Mouse (Mus musculus) liver, adult 2 months (tissue): ENCODE data around the gene Luzp2. TPM values are rescaled to one million over a fixed set of nuclear protein-coding genes. Genes with fewer than 3 reads are reported as not detected.
"Not testable (repeated sequence)": the region's sequence is repeated elsewhere in the genome, so short reads cannot be mapped to it uniquely, and the experiment has no call there.

Source experiments
- DNase-seq: peaks from one replicate; pipeline ENCODE4 v3.0.0-alpha.2; 2011; ENCODE audit warnings: low read depth, low spot score; ENCODE audit errors: extremely low read depth
- H3K27ac ChIP-seq: fragments of 200-500 bp; replicated peaks from 2 replicates; pipeline ENCODE4 v1.5.1; 2012; ENCODE audit warnings: low read depth, mild to moderate bottlenecking, control low read depth, inconsistent platforms, low read length; ENCODE audit not compliant: insufficient read depth
- H3K27me3 ChIP-seq: fragments of 200-500 bp; 2 replicates; pipeline ENCODE4 v1.6.1; 2012; ENCODE audit warnings: mild to moderate bottlenecking, moderate library complexity, low read length, inconsistent platforms; ENCODE audit not compliant: control insufficient read depth, insufficient read depth
- H3K36me3 ChIP-seq: fragments of 200-500 bp; 2 replicates; pipeline ENCODE4 v1.6.1; 2012; ENCODE audit warnings: low read length, inconsistent platforms; ENCODE audit not compliant: control insufficient read depth, insufficient read depth
- H3K4me1 ChIP-seq: fragments of 200-500 bp; 2 replicates; pipeline ENCODE4 v1.6.1; 2011; ENCODE audit warnings: low read length; ENCODE audit not compliant: control insufficient read depth, insufficient read depth
- H3K4me3 ChIP-seq: fragments of 200-500 bp; 2 replicates; pipeline ENCODE4 v1.5.1; 2011; ENCODE audit warnings: low read depth, mild to moderate bottlenecking, control low read depth, low read length, moderate library complexity; ENCODE audit not compliant: insufficient read depth
- H3K79me2 ChIP-seq: fragments of 200-500 bp; 2 replicates; pipeline ENCODE4 v1.6.1; 2012; ENCODE audit warnings: inconsistent platforms, mild to moderate bottlenecking, low read length, moderate library complexity; ENCODE audit not compliant: control insufficient read depth, insufficient read depth
- H3K9ac ChIP-seq: fragments of 200-500 bp; 2 replicates; pipeline ENCODE4 v1.6.1; 2012; ENCODE audit warnings: low read depth, mild to moderate bottlenecking, control low read depth, inconsistent platforms, low read length
- CTCF ChIP-seq: fragments of 200-500 bp; IDR thresholded peaks from 2 replicates; pipeline ENCODE4 v1.5.1; 2011; ENCODE audit warnings: low read depth, low read length, control low read depth
- POLR2A ChIP-seq: fragments of 200-500 bp; IDR thresholded peaks from 2 replicates; pipeline ENCODE4 v1.6.1; 2011; ENCODE audit warnings: low read length, control low read depth; ENCODE audit not compliant: insufficient read depth; ENCODE audit errors: extremely low read depth
- WGBS: fragments of 180-500 bp; shearing (Covaris S2); methylation state at CpG from one replicate; pipeline ENCODE4 v1.1.7; 2018; 5-methylcytosine and 5-hydroxymethylcytosine counted together
- polyA plus RNA-seq: library from polyadenylated mRNA; depleted of rRNA; stranded (reverse); fragments of >200 nt; gene quantifications from 2 replicates; pipeline ENCODE4 v1.2.3, GENCODE M21; 2012
- total RNA-seq: library from RNA; depleted of rRNA; stranded (reverse); fragments of >200 nt; gene quantifications from 2 replicates; pipeline ENCODE4 v1.2.3, GENCODE M21; 2014

Gene Luzp2
- total and polyA plus RNA-seq, 2 experiments = not detected

DNA sequence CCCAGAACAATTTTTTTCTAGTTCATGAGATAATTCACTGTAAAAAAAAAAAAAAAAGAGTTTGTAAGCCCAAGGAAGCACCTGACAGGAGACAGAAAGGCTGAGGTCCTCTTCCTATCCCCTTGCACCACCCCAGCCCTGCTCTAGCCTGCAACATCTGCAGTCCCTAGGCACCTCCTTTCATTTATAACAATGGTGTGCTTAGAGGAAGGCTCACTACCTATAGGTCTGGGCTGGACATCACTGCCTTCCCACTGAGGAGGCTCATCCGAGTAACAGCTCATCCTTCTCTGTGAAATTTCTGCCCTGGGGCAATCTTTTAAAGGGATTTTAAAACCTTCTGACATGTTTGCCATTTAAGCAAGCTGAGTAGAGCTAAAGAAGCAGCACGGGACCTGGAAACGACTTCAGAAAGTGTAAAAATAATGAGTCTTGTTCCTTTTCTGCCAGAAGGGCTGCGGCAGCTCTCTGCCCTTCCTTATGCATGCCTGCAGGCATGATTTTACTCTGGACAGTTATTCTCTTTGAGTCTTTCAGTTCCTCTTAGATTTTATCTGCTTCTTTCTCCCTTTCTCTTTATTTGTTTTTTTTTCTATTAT lies 174.0 kb downstream of the Luzp2 start:
- no peak for DNase-seq
- Histone ChIP-seq H3K79me2 (no peaks in the 10 kb centered on the region), H3K27ac (no peak overlapping the region), H3K4me3 (no peak overlapping the region), H3K27me3 (no peaks in the 10 kb centered on the region), H3K9ac (no peak overlapping the region), H3K36me3 (no peaks in the 10 kb centered on the region), H3K4me1 (no peaks in the 10 kb centered on the region)
- TF ChIP-seq POLR2A = no peak
- no peak for TF ChIP-seq CTCF
- WGBS = 67% methylated on average over 4 of the region's 4 CpGs

DNA sequence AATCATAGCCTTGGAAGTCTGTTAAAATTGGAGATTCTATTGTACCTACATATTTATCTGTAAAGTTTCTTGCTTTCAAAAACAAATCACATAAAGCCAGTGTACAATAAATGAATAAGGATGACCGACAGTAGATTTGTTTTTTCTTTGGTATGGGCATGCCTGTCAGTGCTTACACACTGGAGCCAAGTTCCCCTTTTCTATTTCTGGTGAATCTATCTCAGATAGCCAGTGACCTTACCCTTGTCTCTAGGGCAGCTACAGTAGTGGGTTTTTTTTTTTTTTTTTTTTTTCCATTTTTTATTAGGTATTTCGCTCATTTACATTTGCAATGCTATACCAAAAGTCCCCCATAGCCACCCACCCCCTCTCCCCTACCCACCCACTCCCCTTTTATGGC lies 298.6 kb downstream of the Luzp2 start:
- H3K9ac ChIP-seq, DNase-seq, H3K36me3 ChIP-seq, H3K79me2 ChIP-seq, H3K4me3 ChIP-seq, H3K27ac ChIP-seq, H3K4me1 ChIP-seq, H3K27me3 ChIP-seq: not testable (repeated sequence)
- 89% methylated on average over 1 of the region's 2 CpGs for WGBS

DNA sequence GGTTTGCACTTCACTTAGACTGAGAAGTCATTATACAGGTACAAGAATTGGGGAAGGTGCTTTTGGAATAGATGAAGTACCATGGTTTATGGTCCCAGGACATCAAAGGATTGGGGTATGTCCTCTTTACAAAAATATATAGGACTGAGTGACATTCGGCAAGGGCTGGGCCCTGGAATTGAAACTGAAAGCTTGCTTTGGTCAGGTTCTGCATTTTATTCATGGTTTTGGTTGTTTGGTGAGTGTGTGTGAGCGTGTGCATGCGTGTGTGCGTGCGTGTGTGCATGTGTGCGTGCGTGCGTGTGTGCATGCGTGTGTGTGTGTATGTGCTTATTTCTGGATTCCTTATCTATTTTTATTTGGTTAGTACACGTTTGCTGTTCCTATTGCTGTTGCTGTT lies 353.6 kb downstream of the Luzp2 start:
- no peaks in the 10 kb centered on the region for H3K36me3 ChIP-seq
- 82% methylated on average over 10 of the region's 10 CpGs for WGBS
- H3K27me3 ChIP-seq = no peaks in the 10 kb centered on the region
- H3K79me2 ChIP-seq = no peaks in the 10 kb centered on the region
- no peak overlapping the region for H3K4me3 ChIP-seq
- no peaks in the 10 kb centered on the region for H3K4me1 ChIP-seq
- no peak overlapping the region for H3K9ac ChIP-seq
- H3K27ac ChIP-seq = no peak overlapping the region
- TF ChIP-seq CTCF (no peak), POLR2A (no peak)
- no peak for DNase-seq

DNA sequence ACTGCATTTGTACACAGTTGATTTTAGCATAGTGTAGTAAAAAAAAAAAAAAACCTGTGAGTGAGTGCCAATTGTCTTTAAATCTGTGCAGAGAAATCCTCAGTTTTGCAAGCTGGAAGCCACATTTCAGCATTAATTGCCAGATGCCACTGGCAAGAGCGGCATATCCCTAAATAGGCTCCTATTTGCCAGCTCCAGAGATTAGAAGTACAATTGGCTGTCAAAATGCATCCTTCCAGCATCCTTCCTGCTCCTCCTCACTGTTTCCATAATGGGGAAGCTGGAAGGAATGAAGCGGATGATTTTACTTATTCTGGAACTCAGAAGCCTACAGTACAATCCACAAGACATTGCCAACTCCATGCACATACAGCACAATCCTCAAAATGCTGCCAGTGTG lies 354.2 kb downstream of the Luzp2 start:
- no peak overlapping the region for H3K9ac ChIP-seq
- H3K4me3 ChIP-seq = no peak overlapping the region
- no peak for TF ChIP-seq CTCF
- no peak for TF ChIP-seq POLR2A
- H3K36me3 ChIP-seq = no peaks in the 10 kb centered on the region
- no peaks in the 10 kb centered on the region for H3K27me3 ChIP-seq
- H3K27ac ChIP-seq = no peak overlapping the region
- 75% methylated on average over 2 of the region's 2 CpGs for WGBS
- no peaks in the 10 kb centered on the region for H3K79me2 ChIP-seq
- no peaks in the 10 kb centered on the region for H3K4me1 ChIP-seq
- no peak for DNase-seq

DNA sequence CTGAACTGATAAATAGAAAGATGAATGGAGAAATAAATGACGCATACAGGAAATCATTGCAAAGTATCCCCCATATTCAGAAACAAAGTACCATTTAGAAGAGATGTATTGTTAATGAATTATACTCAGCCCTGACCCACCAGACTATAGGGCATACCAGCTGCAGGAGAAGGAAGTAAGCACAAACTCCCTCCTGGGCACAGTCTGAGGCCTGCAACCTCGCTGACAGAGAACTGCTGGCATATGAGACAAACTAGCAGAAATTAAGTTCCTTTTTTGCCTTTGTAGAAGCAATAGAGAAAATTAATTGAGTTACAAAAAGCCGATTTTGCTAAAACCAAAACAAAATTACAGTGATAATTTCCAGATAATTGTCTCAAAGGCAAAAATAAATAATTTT lies 355.4 kb downstream of the Luzp2 start:
- H3K4me1 ChIP-seq = no peaks in the 10 kb centered on the region
- WGBS = 65% methylated on average over 3 of the region's 3 CpGs
- H3K4me3 ChIP-seq = no peak overlapping the region
- no peak overlapping the region for H3K27ac ChIP-seq
- H3K27me3 ChIP-seq = no peaks in the 10 kb centered on the region
- H3K9ac ChIP-seq = no peak overlapping the region
- DNase-seq = no peak
- TF ChIP-seq POLR2A = no peak
- no peak for TF ChIP-seq CTCF
- no peaks in the 10 kb centered on the region for H3K79me2 ChIP-seq
- no peaks in the 10 kb centered on the region for H3K36me3 ChIP-seq

DNA sequence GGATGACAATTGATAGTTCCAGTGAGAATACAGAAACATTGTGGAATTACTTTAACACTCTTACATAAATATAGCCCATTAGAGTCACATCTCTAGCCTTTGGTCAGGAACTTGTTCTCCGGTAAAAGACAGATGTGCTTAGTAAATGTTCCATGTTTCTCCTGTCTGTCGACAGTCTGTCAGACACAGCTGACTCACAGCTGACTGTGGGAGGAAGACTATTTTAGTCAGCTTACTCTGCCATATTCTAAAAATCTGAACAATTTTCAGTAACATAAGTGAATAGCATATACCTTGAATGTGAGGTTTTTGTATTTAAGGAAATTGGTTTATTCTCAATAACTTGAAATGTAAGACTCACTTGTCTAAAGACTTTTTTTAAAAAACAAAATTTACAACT lies 363.5 kb downstream of the Luzp2 start:
- H3K27ac ChIP-seq = no peak overlapping the region
- H3K9ac ChIP-seq = no peak overlapping the region
- H3K79me2 ChIP-seq = no peaks in the 10 kb centered on the region
- no peak overlapping the region for H3K4me3 ChIP-seq
- 95% methylated on average over 2 of the region's 2 CpGs for WGBS
- H3K27me3 ChIP-seq = no peaks in the 10 kb centered on the region
- H3K36me3 ChIP-seq = no peaks in the 10 kb centered on the region
- TF ChIP-seq POLR2A = no peak
- TF ChIP-seq CTCF = no peak
- DNase-seq = no peak
- no peaks in the 10 kb centered on the region for H3K4me1 ChIP-seq
